Mouse (Mus musculus) left cerebral cortex, adult 9 months (tissue): ENCODE data around the gene Tfap2e.

ENCODE experiments used
- DNase-seq, 2 experiments: peaks; one replicate each; pipeline ENCODE4 v3.0.0; 2022; ENCODE audit warnings: low spot score in 2 of 2

Tfap2e gene

GRCm38 (mm10) chr4:126752024-126752607 lies 16.1 kb upstream of the Tfap2e start:
- no peak for DNase-seq

- peak in 1 of 2 experiments; percentile 49 for DNase-seq
Measured at GRCm38 (mm10) chr4:126751556-126752023, 15.6 kb upstream of the Tfap2e start.

GRCm38 (mm10) chr4:126750863-126751555 lies 15.0 kb upstream of the Tfap2e start:
- DNase-seq = no peak

- DNase-seq = peak in 1 of 2 experiments; percentile 71
Measured at GRCm38 (mm10) chr4:126750046-126750683, 14.1 kb upstream of the Tfap2e start.

- peak in 1 of 2 experiments; percentile 60 for DNase-seq
Measured at GRCm38 (mm10) chr4:126749553-126749952, 13.5 kb upstream of the Tfap2e start.

- DNase-seq = no peak
Measured at GRCm38 (mm10) chr4:126748381-126748780, 12.3 kb upstream of the Tfap2e start.

- no peak for DNase-seq
Measured at GRCm38 (mm10) chr4:126746194-126746840, 10.3 kb upstream of the Tfap2e start.

GRCm38 (mm10) chr4:126745506-126746193 lies 9.6 kb upstream of the Tfap2e start:
- DNase-seq = peak in 1 of 2 experiments; percentile 57

- DNase-seq = no peak
Measured at GRCm38 (mm10) chr4:126744831-126745230, 8.8 kb upstream of the Tfap2e start.

GRCm38 (mm10) chr4:126743713-126744112 lies 7.7 kb upstream of the Tfap2e start:
- no peak for DNase-seq

- DNase-seq = no peak
Measured at GRCm38 (mm10) chr4:126742976-126743375, 6.9 kb upstream of the Tfap2e start.

GRCm38 (mm10) chr4:126741448-126741847 lies 5.4 kb upstream of the Tfap2e start:
- DNase-seq = peak in 1 of 2 experiments; percentile 90

- no peak for DNase-seq
Measured at GRCm38 (mm10) chr4:126739966-126740676, 4.1 kb upstream of the Tfap2e start.

GRCm38 (mm10) chr4:126735382-126736000 lies 549 bp downstream of the Tfap2e start:
- DNase-seq = no peak

GRCm38 (mm10) chr4:126734700-126735381 lies 1.2 kb downstream of the Tfap2e start:
- DNase-seq = no peak

- DNase-seq = no peak
Measured at GRCm38 (mm10) chr4:126734001-126734603, 1.9 kb downstream of the Tfap2e start.

- DNase-seq = no peak
Measured at GRCm38 (mm10) chr4:126732531-126733380, 3.3 kb downstream of the Tfap2e start.

- no peak for DNase-seq
Measured at GRCm38 (mm10) chr4:126732111-126732510, 3.9 kb downstream of the Tfap2e start.

GRCm38 (mm10) chr4:126707439-126707826 lies 28.6 kb downstream of the Tfap2e start:
- DNase-seq = no peak
